Mouse (Mus musculus): ENCODE data around the gene Rps18.
"Not testable (repeated sequence)": the region's sequence is repeated elsewhere in the genome, so short reads cannot be mapped to it uniquely, and the experiment has no call there.

Gene Rps18

DNA sequence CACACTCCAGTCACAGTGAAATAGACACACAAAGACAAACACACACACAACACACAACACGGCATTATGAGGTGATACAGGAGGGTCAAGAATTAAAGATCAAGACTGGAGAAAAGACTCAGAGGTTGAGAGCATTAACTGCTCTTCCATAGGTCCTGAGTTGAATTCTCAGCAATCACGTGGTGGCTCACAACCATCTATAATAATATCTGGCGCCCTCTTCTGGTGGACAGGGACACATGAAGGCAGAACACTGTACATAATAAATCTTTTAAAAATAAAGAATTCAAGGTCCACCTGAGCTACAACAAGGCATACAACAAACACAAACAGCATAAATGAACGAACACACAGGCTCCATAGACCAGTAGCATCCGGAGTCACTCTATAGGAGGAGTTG is 13.1 kb upstream of the Rps18 start:
- no peak for DNase-seq (ENCODE audit: low spot score in 2 of 2)

- peak; percentile 77 to 89 for DNase-seq (ENCODE audit: low spot score in 2 of 2)
Measured at GRCm38 (mm10) chr17:33968489-33968888, 12.7 kb upstream of the Rps18 start.

DNA sequence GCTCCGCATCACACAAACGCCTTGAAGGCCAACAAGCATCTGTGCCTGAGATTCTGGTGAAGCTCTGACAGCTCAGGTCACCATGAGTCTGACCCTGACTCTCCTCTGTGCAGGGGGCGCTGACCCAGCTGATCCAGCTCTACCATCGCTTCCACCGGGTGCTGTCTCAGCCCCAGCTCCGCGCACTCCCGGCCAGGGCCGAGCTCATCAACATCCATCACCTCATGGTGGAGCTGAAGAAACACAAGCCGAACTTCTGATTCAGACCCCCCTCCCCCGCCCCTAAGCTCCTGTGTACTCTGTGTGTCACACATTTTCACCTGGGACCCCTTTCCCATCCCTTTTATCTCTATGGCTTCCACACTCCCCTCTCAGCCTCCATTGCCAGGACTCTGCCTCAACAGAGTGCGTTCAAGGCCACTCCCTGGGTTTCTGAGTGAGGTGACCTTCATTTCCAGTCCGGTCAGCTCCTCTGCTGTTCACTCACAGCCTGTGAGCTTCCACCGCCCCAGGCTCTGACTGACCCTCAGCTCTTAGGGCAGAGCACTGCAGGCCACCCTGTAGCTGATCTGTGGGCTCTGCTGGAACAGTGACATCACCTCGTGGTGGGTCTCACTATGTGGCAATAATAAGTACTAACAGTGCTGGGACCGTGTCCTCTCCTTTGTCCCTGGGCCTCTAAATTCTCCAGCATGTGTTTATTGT is 10.2 kb upstream of the Rps18 start:
- DNase-seq (ENCODE audit: low spot score in 2 of 2): no peak

- no peak for DNase-seq (ENCODE audit: low spot score in 2 of 2)
Measured at GRCm38 (mm10) chr17:33965082-33965845, 9.5 kb upstream of the Rps18 start.

DNA sequence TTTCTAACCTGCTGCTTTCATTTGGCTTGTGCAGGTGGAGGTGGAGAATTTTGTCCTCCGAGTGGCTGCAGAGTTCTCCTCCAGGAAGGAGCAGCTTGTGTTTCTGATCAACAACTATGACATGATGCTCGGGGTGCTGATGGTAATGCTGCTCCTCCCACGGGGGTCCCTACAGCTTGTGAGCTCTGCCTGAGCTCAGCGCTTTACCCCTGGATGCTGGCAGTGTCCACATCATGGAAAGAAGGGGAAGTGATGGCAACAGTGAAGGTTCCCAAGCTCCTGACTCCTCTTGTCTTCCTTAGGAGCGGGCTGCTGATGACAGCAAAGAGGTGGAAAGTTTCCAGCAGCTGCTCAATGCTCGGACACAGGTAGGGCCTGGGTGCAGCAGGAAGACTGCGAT is 7.1 kb upstream of the Rps18 start:
- peak in 1 of 2 experiments; percentile 59 for DNase-seq (ENCODE audit: low spot score in 2 of 2)

GRCm38 (mm10) chr17:33959948-33960347 is 4.1 kb upstream of the Rps18 start:
- no peak for DNase-seq (ENCODE audit: low spot score in 2 of 2)

DNA sequence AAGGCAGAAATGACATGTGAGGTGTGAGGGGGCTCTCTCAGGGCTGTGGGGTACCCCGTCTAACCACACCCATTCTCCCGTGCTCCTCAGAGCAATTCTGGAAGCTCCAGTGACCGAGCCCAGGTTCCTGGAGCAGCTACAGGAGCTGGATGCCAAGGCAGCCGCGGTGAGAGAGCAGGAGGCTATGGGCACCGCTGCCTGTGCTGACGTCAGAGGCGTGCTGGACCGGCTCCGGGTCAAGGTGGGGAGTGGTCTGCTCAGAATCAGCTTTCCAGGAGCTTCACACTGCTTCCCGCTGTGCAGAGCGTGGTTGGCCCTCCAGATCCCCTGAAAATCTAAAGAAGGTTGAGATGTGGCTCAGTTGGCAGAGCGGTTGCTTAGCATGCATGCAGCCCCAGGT is 3.3 kb upstream of the Rps18 start:
- peak in 1 of 2 experiments; percentile 35 for DNase-seq (ENCODE audit: low spot score in 2 of 2)

DNA sequence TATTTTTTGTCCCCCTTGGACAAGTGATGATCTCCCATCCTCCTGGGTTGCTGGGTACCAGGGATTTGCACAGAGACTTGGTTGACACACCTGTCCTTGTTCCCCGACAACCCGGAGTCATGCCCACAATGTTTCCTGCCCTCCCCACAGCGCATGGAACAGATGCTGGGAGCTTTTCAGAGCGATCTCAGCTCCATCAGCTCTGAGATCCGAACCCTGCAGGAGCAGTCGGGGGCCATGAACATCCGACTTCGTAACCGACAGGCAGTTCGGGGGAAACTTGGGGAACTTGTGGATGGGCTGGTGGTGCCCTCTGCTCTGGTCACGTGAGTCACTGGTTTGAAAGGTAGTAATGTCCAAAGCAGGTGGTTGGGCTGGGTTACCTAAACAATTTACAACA is 2.6 kb upstream of the Rps18 start:
- peak in 1 of 2 experiments; percentile 68 for DNase-seq (ENCODE audit: low spot score in 2 of 2)

GRCm38 (mm10) chr17:33957493-33957892 is 1.7 kb upstream of the Rps18 start:
- DNase-seq (ENCODE audit: low spot score in 2 of 2): no peak

DNA sequence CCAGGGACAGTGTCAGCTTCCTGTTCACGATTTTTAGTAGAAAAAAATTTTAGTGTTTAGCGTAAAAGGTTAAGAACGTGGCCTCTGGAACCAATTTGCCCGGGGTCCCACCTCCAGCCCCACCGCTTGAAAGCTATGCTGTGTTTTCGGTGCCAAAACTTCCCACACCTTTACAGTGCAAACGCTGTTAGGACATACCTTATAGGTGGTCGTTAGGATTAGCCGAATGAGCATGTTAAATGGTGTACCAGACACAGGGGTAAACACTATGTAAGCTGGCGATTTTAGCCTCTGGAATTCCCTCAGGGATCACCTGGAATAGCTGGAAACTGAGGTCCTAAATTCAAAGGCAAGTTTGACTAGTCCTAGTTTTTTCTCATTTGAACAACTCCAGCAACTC is 535 bp upstream of the Rps18 start:
- no peak for DNase-seq (ENCODE audit: low spot score in 2 of 2)

DNA sequence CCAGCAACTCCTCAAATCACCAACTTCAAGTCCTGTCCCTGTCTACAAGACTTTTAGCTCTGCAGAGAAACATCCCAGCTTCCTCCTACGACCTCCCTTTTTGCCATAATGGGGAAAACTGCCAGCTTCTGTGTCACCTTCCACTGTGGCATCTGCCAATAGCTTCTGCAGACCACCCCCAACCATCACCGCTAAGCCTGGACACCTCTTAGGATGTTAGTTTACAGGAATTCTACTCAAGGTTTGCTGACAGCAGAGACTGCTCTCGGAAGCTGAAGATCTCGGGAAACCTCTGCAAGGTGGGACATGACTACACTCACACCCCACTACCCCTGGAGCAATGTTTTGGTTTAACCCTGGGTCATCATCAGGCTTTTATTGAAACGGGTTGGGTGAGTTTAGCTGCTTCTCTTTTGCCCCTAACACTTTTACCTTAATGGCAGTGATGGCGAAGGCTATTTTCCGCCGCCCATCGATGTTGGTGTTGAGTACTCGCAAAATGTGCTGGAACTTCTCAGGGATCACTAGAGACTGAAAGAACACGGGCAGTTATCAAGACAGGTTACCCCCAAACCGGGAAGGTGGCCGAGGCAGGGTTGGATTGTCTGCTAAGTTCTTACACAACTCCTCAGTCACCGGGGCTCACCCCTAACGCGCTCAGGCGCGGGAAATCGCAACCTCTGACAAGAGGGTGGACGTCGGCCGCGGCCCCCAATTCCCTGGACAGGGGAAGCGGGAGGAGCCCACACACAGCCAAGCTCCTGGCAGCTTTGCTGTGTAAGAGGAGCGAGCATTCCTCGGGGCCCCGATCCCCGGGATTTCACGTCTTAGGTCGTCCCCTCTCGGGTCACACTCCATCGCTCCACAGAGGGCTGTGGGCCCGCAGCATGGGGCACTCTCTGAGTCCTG is 901 bp downstream of the Rps18 start:
- peak; percentile 53 to 83 for DNase-seq (ENCODE audit: low spot score in 2 of 2)

- no peak for DNase-seq (ENCODE audit: low spot score in 2 of 2)
Measured at GRCm38 (mm10) chr17:33953961-33954565, 1.7 kb downstream of the Rps18 start.

DNA sequence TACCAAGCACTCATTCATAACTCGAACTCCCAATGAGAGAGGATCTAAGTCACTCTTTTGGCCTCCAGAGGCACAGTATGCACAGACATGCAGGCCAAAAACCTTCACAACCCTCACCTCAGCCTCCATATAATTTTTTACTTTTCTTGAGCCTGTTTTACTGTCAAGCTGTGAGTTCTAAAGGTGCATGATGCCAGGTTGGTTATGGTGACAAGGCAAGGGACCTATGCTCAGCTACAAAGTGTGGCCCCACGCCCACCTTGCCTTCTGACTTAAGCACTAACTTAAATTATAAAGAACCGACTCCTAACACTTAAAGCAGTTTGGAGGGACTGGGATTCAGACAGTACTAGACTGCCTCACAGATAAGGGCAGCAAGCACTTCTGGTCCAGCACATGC is 2.5 kb downstream of the Rps18 start:
- DNase-seq (ENCODE audit: low spot score in 2 of 2): no peak

DNA sequence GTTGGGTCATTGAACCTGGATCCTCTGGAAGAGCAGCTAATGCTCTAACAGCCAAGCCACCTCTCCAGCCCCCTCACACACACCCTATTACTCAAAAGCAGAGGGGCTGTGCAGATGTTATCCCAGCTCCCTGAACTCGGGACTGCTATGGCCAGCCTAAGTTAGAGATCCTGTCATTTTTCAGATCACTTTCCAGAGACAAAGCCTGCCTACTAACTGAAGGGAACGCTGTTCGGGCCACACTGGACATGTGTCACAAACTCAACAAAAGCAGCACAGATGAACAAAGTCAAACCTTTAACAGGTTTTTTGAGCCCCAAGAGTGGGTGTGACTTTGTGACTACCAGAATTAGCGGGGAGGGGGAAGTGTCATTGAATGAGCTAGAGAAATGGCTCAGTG is 2.9 kb downstream of the Rps18 start:
- no peak for DNase-seq (ENCODE audit: low spot score in 2 of 2)

GRCm38 (mm10) chr17:33952015-33952414 is 3.8 kb downstream of the Rps18 start:
- not testable (repeated sequence) for DNase-seq (ENCODE audit: low spot score in 2 of 2)

DNA sequence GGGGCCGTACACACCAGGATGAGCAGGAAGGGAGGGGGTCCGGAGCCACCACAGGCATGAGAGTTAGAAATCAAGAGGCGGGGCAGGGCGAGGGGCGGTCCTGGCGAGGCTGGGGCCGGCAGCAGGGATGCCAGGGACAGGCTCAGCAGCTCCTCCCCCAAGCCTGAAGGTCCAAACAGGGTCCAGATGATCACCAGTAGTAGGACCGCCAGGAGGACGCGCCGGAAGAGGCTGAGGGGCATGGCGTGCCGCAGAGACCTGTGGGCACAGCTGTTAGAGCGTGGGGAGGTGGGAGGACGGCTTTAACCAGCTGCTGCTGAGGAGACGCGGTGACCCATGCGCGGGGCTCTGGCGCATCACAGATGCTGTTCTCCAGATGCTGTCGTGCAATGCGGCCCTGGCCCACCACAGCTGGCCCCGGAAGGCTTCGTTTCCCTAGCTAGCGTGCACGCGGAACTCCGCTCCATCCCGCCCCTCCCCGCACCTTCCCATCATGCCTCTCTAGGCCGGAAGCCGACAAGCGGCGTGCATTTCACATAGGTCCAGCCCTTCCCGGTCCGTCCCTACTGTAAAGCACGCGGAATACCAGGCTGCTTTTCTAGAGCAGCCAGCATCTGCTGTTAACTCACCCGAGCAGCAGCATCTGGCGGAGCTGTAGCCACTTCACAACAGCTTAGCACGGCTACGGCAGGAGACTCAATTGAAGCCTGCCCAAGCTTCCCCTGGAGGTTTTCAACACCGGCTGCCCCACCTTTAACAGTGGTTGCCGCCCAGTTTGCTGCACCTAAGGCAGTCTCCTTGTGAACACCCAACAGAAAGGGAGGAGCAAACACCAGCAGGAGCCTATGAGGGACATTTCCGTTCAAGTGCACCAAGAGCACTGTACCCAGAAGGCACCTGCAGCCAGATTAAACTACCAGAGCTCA is 4.5 kb downstream of the Rps18 start, which contains the start of gene B3galt4:
TSS of gene B3galt4 (minus strand) at position 468 of the 926 bp plus-strand sequence.
- peak; percentile 77 to 90 for DNase-seq (ENCODE audit: low spot score in 2 of 2)

GRCm38 (mm10) chr17:33950131-33950625 is 5.6 kb downstream of the Rps18 start:
- DNase-seq (ENCODE audit: low spot score in 2 of 2): peak in 1 of 2 experiments; percentile 61

- DNase-seq (ENCODE audit: low spot score in 2 of 2): no peak
Measured at GRCm38 (mm10) chr17:33948905-33949537, 6.8 kb downstream of the Rps18 start.

GRCm38 (mm10) chr17:33948090-33948904 is 7.5 kb downstream of the Rps18 start:
- DNase-seq (ENCODE audit: low spot score in 2 of 2): no peak
